Mouse (Mus musculus) T-helper 1 cell (primary cell): ENCODE measurements around the gene Dcbld2.

Experiments
- in situ Hi-C: fragments of 300-600 bp; cut with MboI, MseI; formaldehyde crosslinking; loops from one replicate; pipeline ENCODE4 v1.15.1; 2025; ENCODE audit warnings: high pct_unique_total_duplicates

Gene Dcbld2

DNA sequence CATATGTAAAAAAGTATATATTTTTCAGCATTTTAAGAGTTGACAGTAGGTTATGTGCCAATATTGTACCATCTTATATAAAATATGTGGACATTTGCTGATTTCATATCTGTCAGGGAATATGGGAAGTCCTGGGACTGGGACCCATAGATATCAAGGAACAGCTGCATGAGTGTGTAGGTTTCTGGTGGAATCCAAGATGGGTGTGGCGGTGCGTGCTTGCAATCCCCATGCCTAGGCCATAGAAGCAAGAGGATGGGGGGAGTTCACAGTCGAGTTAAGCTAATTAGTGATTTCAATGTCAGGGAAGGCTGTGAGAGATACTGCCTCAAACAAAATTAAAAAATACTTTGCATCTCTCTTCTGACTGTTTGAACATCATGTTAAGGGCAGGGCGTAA is 40.8 kb downstream of the Dcbld2 start:
- in situ Hi-C loops = loop anchor here (25.0 kb wide), 1 partner anchor 963 kb away; the partner anchor contains the start of gene Gabrr3

DNA sequence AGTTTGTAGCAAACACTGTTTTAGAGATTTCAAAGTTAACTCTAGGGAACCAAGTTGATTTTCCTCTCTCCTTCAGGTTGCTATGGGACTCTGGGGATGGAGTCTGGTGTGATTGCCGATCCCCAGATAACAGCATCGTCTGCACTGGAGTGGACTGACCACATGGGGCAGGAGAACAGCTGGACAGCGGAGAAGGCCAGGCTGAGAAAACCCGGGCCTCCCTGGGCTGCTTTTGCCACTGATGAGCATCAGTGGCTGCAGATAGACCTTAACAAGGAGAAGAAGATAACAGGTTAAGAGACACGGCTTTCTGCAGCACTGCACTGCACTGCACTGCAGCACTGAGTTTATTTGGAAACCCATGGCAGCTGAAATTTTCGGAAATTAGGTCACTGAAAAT is 42.4 kb downstream of the Dcbld2 start:
- in situ Hi-C loops = no loop called here

DNA sequence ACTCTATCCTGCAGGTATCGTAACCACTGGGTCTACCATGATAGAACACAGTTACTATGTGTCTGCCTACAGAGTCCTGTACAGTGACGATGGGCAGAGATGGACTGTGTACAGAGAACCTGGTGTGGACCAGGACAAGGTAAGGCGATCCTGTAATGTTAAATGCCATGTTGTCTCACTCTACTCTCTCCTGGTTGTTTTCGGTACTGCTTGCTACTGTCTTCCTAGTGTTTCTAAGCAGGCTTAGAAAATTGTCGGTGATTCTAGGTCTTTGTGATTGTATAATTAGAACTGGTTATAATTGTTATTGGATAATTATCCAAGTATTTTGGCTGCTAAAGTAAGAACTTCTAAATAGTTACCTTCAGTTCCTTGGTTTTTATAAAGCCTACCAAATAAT is 43.4 kb downstream of the Dcbld2 start:
- in situ Hi-C loops = no loop called here

DNA sequence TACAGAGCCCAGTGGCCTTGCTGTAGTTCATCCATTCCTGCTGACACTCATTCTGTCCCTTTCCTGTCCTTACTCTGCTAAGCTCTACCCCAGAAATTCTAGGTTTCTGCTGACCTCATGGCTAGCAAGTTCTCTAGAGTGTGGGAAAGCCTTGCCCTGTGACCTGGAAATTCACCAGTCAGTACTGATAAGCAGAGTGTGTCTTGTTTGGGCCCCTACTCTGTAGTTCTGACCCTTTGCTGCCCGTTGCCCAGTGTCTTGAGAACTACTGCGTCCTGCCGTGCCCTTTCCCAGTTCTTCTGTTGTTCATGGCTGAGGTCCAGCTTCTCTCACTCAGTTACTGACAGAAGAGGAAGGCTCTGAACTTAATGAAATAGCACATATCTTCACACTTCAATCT is 44.9 kb downstream of the Dcbld2 start:
- in situ Hi-C loops = no loop called here

DNA sequence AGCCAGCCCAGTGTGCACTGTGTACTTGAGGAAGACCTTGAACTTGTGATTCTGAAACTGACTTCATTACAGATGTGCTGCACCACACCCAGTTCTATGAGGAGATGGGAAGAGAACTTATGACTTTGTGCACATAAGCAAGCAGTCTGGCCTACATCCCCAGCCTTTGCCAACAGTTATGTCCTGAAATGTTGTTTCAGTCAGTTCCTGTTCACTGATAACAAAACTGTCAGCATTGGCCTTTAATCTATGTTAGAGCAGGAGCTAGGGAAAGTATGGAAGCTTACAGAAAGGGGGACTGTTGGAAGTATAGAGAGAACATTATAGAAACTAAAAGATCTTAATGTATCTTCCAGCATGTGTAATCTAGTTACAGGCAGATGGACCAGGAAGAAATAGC is 45.6 kb downstream of the Dcbld2 start:
- in situ Hi-C loops = no loop called here

DNA sequence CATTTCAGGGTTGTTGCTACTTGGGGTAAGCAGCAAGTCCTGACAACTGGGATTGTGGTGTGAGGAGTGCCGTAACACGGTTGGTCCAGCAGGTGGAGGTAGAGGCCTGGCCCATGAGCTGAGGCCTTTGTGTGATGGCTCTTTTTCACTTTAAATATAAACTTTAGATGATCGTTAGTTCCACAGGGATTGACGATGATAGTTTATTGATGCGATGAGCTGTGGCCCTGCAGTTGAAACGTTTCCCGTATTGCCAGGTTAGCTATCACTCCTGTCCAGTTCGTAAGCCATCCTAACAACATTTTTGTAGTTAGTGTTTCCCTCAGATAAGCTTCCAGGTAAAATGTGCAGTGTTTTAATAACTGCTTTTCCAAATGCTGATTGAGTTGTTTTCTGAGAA is 46.4 kb downstream of the Dcbld2 start:
- in situ Hi-C loops = no loop called here

DNA sequence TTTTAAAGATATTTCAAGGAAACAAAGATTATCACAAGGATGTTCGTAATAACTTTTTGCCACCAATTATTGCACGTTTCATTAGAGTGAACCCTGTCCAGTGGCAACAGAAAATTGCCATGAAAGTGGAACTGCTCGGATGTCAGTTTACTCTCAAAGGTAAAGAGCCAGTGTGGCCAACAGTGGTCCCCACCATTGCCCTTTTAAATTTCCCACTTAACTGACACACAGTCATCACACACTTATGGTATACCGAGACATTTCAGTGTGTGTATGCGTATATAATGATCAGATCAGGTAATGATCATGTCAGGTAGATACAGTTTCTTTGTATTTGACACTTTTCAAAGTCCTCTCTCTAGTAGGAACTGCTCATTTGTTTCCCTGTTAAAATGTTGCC is 46.9 kb downstream of the Dcbld2 start:
- in situ Hi-C loops = no loop called here

DNA sequence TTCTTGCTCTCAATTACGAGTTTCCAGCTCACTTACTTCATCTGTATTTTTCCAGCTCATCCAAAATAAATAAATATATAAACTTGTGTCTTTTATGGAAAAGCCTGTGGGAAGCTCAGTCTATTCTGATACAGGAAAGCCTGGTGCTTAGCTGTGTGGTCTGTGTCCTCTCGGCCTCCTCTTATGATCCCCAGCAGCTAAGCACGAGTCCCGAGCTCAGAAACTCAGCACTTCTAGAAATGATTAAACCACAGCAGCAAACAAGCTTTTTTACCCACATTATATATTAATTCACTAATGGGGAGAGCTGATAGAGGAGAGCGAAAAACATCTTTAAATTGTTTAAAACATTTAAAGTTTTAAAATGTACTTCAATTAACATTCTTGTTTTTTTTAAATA is 48.2 kb downstream of the Dcbld2 start:
- in situ Hi-C loops = no loop called here

DNA sequence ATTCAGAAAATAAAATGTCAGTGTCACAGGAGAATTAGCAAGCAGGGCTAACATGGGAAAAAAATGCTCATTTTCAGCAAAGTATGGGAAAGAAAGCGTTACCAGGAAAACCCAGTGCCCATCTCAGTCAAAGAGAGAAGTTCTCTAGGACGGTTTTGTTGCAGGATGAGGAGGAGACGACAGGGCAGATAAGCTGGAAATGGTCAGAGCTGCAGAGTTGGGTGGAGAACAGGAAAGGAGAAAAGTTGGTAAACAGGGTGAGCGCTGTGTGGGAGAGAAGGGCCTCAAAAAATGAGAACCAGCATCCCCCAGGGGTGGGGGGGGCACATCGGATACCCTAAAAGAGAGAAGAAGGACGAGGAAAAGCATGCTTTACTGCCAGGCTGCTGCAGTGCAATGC is 48.7 kb downstream of the Dcbld2 start:
- in situ Hi-C loops = no loop called here

DNA sequence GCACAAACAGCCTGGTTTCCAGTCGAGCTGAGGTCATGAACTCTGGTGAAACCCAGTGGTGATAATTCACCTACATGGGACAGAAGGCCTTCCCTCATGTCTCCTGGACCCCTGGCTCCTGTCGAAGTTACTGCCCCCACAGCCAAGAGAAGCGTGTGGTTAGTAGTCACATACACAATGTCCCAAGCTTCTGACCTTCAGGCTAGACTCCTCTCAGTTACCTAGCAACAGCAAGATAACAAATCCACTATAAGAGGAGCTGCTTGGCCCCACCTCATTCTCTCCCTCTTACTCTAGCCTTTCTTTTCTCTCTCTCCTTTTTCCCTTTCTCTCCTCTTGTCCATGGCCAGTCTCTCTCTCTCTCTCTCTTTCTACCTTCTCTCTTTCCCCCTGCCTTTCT is 51.7 kb downstream of the Dcbld2 start:
- in situ Hi-C loops = loop anchor here (5.0 kb wide), 3 partner anchors 62 to 202 kb away; partner anchors contain the start of gene St3gal6

DNA sequence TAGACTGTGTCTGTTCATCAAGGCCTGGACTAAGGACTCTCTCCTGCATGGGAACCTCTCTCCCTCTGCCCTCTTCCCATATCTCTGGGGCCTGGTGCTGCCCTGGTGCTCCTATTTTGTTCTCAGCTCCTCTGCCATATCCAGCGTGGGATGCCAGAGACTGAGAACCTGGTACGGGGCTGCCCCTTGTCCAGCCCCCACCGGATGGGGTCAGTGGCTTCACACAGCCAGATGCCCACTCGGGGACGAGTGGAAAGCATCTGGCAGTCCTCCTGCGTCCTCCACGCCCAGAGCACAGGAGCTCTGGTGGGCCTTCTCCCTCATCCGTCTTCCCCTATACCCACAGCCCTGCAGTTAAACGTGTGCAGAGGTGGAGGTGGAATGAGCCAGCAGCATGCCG is 52.1 kb downstream of the Dcbld2 start:
- in situ Hi-C loops = loop anchor here (5.0 kb wide), 3 partner anchors 62 to 202 kb away; partner anchors contain the start of gene St3gal6

DNA sequence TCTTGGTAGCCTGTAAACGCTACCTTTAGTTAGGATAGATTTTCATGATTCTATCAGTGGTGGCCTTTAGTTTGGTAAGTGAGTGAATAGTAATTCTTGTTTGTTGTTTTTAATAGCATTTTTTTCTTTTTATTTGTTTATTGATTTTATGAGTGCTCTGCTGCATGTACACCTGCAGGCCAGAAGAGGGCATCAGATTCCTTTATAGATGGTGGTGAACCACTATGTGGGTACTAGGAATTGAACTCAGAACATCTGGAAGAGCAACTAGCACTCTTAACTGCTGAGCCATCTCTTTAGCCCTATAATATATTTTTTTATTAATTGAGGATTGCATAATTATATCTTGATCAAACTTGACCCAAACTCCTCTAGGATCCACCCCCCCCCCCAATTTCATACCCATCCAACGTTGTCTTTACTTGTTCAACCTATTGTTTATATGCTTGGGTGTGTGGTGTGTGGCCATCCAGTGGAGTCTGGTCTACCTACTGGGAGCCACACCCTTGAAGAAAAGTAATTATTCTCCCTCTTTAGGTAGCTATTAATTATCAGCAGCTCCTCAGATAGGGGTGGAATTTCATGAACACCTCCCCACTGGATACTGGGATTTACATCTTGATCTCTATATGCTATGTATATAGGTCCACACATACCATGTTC is 53.7 kb downstream of the Dcbld2 start:
- in situ Hi-C loops = loop anchor here (5.0 kb wide), 3 partner anchors 60 to 200 kb away; partner anchors contain the start of gene St3gal6

DNA sequence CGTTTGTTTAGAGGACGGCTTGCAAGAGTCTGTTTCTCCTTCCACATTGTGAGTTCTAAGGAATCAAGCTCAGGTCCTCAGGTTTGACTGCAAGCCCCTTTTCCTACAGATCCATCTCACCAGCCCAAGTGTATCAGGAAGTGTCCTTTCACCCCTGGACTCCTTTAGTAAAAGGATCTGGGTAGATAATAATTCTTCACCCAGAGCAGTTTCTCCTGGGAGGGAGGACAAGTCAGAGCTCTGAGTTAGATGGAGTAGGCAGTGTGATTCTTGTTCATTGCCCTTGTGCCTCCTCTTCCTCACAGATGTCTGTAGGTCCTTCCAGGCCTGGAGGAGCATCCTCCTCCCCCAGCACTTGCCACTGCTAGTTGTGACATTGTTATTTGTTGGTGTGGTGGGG is 54.3 kb downstream of the Dcbld2 start:
- in situ Hi-C loops = loop anchor here (5.0 kb wide), 3 partner anchors 60 to 200 kb away; partner anchors contain the start of gene St3gal6

DNA sequence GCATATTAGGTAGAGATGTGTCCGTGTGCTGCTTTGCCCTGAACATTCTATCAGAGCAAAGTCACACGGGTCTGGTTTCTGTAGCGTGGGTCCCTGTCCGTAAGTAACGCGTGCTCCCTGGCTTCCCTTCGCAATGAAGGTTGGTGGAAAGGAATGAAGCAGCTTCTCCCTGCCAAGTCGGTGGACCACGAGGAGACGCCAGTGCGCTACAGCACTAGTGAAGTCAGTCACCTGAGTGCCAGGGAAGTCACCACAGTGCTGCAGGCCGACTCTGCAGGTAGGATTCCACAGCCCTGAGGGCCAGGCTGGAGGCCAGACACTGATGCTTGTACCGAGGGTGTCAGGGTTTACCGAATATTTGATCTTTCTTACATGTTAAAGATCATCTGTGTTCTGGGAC is 55.8 kb downstream of the Dcbld2 start:
- in situ Hi-C loops = loop anchor here (5.0 kb wide), 3 partner anchors 58 to 198 kb away; partner anchors contain the start of gene St3gal6

DNA sequence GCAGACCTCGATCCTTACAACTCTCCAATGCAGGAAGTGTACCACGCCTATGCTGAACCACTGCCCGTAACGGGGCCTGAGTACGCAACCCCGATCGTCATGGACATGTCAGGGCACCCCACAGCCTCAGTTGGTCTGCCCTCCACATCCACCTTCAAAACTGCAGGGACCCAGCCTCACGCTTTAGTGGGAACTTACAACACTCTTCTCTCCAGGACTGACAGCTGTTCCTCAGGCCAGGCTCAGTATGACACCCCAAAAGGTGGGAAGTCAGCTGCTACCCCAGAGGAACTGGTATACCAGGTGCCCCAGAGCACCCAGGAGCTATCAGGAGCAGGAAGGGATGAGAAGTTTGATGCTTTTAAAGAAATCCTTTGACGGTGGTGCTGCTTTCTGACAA is 57.2 kb downstream of the Dcbld2 start:
- in situ Hi-C loops = no loop called here

DNA sequence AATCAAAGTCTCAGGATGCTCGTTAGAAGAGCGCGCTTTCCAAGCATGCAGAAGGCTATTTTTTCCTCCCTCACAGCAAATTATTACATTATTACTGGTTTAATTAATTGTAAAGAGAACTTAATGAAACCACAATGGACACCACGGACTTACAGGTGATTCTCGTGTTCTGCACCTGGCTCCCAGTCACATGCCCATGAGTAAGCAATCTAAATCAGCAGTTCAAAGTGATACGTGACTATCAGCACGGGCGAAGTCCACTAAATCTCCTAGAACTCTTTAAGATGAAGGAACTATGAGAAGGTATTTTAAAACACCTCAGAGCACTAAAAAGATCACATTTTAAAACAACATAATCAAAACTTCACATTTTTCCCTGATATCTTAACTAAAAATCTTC is 61.8 kb downstream of the Dcbld2 start:
- in situ Hi-C loops = no loop called here

DNA sequence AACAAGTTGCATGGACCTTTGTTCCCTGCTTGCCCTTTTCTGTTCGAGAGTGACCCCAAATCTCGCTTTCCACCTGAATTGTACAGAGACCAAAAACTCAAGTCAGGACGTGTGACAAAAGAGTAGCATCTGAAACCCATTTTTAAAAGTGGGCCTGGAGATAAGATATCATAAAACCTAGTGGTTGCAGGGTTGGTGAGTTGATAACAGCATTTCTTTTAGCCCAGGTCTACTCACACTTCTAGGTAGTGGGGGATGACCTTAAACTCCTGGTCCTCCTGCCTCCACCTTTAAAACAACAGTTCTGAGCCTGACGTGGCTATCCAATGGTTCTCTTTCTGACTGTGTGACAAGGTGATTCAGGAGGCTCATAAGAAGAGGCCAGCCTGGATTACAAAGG is 62.6 kb downstream of the Dcbld2 start:
- in situ Hi-C loops = no loop called here

DNA sequence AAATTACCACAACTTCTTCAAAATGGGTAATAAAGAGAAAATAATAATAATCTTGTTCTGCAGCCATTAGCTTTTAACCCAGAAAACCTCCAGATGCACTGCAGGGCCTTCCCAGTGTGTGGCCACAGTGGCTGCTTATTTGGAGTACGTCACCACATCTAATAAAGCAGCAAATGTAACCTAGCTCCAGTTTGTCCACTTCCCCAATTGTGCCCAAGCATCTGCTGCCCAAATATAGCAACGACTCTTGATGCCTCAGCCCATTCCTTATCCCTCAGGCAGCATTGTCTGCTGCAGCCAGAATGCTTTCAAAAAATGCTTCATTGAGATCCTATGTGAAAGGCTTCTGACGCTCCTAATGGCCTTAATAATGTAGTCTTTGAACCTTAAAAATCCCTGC is 66.6 kb downstream of the Dcbld2 start:
- in situ Hi-C loops = no loop called here

DNA sequence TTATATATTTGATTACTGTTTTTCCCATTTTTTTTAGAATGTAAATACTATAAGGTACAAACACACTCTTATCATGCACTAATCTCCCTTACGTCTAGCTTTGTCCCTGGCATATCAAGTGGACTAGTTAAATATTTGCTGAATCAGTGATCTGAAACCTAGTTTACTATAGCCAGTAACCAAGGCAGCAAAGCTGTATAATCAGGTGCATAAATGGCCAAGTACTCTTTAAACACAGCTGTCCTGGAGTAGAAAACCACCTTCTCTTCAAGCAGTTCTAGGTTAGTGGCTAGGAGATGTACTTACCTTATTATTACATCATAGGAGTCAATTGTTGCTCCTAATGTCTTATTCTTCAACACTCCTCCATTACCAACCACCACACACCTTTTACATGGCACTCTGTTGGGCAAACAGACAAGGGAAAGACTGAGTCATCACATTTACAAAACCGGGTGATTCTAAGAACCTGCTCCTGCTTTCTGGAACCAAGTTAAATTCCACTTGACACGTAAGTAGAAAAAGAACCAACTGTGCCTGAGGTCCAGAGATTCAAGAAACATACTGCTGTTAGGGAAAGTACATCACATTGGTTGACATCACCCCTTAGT is 67.4 kb downstream of the Dcbld2 start:
- in situ Hi-C loops = no loop called here

DNA sequence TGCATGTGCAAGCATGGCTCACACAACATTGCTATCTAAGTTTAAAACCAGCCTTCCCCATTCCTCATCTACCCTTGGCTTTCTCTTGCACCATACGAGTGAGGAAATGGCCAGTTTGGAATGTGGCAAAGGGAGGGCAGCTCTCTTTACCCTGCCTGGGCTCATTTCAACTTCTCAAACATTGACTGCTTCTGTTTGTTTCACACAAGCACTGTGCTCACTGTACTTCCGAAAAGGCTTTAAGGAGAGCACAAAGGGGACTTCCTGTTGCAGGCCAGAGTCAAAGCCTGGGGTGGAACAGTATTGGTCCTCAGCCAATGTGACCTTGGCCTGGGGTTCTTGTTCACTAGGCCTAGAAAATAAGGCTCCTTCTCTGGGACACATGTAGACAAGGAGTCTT is 68.1 kb downstream of the Dcbld2 start:
- in situ Hi-C loops = no loop called here

DNA sequence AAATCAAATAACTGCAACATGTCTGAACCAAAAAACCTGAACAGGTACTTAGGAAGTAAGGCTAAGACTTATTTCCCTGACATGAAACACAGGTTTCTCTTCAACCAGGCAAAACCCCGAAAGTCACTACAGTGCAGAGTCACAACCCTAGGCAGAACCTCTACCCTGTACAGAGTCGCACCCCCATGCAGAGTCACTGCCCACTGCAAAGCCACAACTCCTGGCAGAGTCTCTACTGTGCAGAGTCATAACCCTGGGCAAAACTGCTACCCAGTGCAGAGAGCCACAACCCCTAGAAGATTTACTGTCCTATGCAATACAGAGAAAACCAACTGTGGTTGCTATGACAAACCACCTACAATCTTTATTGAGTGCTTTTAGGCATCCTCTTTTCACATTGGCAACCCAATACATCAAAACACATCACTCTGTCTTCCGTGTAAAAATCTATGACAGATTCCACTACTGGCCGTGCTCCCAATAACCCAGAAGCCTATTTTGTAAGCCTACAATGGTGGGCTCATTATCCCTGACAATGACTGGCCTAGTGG is 71.7 kb downstream of the Dcbld2 start:
- in situ Hi-C loops = no loop called here

DNA sequence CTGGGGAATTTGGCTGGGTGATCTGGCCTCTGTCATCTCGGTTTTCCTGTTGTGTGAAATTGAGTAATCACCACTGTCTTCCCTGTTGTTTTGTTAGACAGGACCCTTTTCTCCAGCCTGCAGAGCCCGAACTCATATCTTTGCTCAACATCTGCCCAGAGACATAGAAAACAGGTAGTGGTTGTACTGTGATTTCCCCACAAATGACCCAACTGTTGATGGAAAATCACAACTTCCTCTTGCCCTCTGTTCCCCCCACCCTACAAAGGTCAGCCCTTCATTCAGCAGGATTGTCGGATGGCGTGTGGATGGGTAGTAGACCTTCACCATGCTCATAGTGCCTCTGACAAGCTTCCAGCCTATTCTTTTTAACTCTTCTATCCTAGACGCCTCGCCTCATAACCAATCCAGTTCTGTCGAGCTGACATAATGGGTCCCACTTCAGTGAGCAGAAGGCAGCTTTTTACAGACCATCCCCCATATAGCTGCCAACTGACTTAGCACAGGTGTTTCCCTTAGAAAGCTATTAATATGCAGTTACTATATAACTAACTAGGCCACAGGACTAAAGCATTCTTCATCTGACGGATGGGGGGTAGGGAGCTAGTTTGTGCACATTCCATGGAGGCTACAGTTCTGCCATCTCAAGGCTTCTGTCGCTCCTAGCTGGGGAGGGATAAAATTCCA is 73.1 kb downstream of the Dcbld2 start:
- in situ Hi-C loops = no loop called here

DNA sequence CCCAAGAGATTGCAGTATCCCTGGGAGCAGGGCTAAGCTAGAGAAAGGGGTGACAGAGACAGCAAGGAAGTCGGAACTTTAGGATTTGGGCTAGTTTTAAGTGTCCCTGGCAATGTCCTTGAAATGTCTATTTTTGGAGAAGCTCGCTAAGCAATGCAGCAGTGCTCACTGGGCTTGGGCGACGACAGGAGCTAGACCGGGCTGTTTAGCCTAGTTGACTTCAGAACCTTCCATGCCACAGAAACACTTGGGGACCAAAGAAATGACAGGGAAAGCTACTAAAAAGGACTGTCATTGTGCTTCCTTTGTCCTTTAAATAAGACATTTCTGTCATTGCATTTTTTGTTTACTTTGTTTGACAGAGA is 73.6 kb downstream of the Dcbld2 start:
- in situ Hi-C loops = no loop called here
